Mouse (Mus musculus): ENCODE measurements at regions not wholly inside any gene's neighbourhood (a gene's known extent, or its start where the extent isn't known, plus 50 kb on each side); places are given as distances from the start of the nearest gene placed in this dataset.

- no peak for TF ChIP-seq POLR2A (IDR thresholded peaks at IDR 0.05; ENCODE audit: control insufficient read depth, extremely low read depth, insufficient read depth, low read length, poor library complexity)
- TF ChIP-seq CTCF (IDR thresholded peaks at IDR 0.05; ENCODE audit: borderline replicate concordance, control insufficient read depth, extremely low read depth, insufficient read depth, low read length, poor library complexity): no peak
These were observed 332.9 kb upstream of the Satb1 start for GRCm38 (mm10) chr17:52165891-52166485.

Data from thymus, adult 2 months (tissue).